Mouse (Mus musculus) right cerebral cortex, postnatal 4 days (tissue): ENCODE results near the gene Tlx2.

Experiments used
- DNase-seq: peaks from one replicate; pipeline ENCODE4 v3.0.0-alpha.2; 2022

Gene Tlx2

DNA sequence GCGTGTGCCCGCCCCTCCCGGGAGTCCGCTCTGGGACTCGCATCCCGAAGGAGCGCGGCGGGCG, at the start of gene Tlx2:
TSS of gene Tlx2 (minus strand) at position 47 of the 64 bp plus-strand sequence.
- no peak for DNase-seq

DNA sequence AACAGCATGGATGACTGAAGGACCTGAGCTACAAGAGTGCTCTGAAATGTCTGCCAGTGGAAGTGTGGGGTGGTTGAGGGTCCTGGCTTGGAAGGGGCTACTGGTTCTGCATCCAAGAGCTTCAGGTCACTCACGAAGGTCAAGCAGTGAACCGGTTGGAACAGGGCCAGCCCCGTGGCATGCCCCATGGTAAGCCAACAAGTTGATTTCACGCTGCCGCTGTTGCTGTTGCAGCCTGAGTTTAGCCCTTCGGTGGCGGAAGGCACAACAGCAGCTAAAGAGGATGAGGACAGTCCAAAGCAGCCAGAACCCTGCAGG, 49.6 kb upstream of the Tlx2 start:
- DNase-seq: no peak

DNA sequence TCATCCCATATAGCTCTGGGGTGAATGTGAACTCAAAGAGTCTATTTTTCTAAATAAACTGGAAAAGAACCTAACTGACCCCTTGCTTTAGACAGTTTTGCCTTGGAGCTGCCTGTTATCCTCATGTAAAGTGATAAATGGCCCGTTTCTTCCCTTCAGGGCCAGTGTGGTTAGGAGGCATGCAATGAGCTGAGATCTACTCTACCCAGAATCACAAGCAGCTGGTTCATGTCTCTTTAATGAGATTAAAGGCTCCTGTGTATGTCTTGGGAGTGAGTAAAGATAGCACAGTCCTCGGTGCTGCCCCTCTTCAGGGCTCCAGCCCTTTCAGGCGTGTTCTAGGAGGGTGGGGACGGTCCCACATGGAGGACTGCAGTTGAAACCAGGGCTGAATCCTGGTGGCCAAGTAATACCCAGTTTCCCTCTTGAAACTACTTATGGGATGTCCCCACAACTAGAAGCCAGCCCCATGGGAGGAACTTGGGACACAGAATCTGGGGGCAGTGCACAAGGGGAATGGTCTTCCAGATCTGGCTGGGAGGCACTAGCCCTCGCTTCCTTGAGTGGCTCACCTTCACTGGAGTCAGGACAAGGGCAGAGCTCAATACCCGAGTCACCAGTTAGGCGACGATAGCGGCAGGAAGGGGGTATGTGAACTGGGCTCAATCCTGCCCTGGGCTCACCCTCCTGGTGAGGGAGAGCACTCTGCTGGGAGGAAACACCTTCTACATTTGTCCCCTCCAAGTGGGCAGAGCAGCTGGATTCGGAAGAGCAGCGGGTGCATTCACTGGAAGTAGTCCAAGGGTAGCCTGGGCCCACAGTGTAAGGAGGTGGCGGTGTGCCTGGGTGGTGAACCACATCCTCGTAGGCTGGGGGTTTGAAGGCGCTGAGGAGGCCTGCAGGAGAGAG, 49.0 kb upstream of the Tlx2 start:
- no peak for DNase-seq

GRCm38 (mm10) chr6:83118369-83118768, 48.3 kb upstream of the Tlx2 start:
- DNase-seq: no peak

- DNase-seq: no peak
These were observed 47.5 kb upstream of the Tlx2 start for GRCm38 (mm10) chr6:83117616-83118015.

- no peak for DNase-seq
These were observed 47.0 kb upstream of the Tlx2 start for GRCm38 (mm10) chr6:83117165-83117438.

DNA sequence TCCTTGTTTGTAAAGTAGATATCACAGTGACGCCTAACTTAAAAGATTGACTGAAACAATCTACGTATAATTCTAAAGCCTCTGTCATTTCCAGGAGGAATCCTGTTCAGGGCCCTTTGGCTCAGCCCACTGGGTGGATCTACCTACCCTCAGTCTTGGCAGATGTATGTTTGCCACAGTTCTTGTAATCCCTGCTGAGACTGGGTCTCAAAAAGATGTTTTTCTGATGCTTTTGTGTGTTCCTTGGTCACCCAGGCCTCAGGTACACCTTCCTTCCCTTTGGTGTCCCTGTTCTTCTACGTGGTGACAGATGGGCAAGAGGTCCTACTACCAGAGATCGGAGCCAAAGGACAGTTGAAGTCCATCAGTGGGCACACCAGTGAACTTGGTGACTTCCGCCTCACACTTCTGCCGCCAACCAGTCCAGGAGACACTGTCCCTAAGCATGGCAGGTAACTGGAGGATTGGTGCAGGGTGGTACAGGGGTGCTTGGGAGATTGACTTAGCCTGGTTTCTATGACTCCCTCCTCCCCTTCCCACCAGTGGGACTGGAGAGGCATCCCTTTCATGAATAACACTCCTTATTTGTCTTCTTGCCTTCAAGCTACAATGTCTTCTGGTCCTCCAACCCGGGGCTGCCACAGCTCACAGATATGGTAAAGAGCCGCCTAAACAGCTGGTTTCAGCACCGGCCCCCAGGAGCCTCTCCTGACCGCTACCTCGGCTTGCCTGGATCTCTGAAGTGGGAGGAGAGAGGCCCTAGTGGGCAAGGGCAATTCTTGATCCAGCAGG, 46.5 kb upstream of the Tlx2 start:
- no peak for DNase-seq

DNA sequence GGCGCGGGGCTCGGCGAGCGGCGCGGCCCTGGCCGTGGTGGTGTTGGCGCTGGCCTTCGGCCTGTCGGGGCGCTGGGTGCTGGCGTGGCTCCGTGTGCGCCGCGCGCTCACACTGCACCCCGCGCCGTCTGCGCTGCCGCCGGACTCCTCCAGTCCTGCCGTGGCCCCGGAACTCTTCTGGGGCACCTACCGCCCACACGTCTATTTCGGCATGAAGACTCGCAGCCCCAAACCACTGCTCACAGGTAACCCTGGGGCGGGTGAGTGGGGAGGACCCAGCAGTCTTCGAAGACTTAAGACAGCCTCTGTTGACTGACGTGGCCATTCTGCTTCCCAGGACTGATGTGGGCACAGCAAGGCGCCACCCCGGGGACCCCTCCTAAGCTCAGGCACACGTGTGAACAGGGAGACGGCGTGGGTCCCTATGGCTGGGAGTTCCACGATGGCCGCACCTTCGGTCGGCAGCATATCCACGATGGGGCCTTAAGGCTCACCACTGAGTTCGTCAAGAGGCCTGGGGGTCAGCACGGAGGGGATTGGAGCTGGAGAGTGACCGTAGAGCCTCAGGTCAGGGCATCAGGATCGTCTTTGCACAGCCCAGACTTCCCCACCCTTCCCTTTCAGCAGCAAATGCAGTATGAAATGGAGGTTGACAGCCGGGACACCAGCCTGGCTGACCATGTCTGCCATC, 45.7 kb upstream of the Tlx2 start:
- DNase-seq: no peak

DNA sequence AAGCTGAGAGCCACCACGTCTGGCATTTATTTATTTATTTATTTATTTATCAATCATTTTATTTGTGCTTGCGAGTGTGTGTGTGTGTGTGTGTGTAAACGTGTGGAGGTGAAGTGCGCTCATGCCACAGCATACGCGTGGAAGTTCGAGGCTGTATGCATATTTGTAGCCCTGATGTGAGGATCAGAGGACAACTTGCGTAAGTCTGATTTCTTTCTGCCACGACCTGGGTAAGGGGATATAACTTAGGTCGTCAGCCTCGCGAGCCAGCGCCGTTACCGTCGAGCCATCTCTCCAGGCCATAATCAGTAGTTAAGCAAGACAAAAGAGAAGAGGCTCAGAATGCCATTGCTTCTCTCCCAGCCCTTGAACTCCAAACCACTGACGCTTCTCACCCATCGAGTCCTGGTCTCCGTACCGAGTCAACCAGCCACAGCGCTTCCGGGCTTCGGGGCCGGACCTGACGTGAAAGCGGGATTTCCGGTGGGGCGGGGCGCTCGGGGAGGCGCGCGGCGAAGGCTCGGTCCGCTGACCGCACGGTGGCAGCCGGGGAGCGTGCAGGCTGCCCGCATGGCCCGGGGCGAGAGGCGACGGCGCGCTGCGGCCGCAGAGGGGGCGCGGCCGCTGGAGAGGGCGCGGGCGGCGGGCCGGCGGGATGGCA, 45.0 kb upstream of the Tlx2 start, which contains the start of gene Mogs:
TSS of gene Mogs (plus strand) at position 486 of the 661 bp plus-strand sequence.
- peak; percentile 90 for DNase-seq

DNA sequence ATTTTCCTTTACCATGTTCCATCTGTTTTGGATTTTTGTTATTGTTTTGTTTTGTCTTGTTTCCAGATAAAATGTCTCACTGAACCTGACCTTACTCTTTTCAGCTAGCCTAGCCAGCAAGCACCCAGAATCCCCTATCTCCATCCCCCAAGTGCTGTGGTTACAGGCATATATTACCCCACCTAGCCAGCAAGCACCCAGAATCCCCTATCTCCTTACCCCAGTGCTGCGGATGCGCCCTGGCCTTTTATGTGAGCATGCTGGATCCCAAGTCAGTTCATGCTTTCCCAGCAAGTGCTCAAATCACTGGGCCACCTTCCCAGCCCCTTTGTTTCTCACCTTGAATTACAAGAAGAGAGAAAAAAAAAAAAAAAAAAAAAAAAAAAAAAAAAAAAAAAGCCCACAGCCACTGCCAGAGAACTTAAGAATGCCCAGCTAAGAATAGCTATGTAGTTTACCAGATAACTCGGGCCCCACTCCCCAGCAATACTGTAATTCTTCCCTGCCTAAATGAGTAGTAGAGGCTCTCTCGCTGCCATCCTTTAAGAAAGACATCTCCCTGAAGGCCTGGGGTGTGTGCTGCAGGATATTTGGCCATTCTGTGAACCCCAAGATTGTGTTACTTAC, 41.5 kb upstream of the Tlx2 start:
- no peak for DNase-seq

DNA sequence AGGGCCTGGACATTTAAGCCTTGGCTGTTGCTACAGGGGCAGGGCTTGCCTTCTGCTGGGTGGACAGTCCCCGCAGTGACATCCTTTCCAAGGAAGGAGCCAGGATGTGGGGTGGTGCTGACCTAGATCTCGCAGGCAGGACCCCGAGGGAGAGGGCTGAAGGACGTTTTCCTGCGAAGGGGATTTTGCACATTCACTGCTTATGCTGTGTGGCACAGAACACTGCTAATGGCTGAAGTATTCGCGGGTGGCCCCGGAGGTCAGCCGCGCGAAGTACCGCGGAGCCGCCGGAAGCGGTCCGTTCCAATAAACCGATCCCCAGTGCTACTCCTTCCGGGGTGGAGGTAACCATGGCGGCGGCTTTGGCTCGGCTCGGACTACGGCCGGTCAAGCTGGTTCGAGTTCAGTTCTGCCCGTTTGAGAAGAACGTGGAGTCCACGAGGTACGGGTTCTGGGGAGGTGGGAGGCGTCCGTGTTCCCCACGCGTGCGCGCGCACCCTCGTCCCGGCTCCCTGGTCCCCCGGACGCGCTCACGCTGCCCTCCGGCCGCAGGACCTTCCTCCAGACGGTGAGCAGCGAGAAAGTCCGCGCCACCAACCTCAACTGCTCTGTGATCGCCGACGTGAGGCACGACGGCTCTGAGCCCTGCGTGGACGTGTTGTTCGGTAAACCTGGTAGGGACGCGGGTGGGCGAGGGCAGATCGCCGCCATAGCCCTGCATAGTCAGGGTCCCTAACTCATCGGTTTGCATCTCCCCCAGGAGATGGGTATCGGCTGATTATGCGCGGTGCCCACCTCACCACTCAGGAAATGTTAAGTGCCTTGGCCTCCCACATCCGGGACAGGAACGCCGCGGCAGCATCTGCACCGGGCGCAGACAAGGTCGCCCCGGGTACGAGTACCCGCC, 38.9 kb upstream of the Tlx2 start, which contains the start of gene Mrpl53:
TSS of gene Mrpl53 (plus strand) at position 279 of the 907 bp plus-strand sequence.
- DNase-seq: peak; percentile 82

GRCm38 (mm10) chr6:83107566-83108400, 37.7 kb upstream of the Tlx2 start:
- peak; percentile 76 for DNase-seq

GRCm38 (mm10) chr6:83104158-83104557, 34.1 kb upstream of the Tlx2 start:
- no peak for DNase-seq

DNA sequence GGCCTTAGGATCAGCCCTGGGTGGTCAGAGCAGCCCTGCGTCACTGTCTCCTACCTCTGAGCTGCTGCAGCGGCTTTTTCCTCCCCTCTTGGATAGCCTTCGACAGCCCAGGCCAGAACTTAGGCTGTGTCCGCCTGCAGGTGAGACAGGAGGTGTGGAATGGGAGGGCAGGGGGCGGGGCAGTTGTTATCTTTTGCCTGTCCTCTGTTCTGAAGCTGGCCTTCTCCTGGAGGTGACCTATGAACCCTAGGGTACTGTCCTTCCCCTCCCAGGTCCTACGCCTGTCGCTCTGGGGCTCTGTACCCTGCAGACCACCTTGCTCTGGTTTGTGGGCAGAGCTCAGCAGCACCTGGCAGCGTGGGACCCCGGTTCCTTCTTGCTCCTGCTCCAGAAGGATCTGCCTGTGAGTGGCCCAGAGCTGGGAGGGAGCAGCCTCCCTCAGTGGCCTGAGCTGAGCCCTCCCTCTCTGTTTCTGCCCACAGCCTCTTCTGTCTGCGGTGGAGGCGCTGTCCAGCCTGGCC, 33.1 kb upstream of the Tlx2 start:
- DNase-seq: no peak

DNA sequence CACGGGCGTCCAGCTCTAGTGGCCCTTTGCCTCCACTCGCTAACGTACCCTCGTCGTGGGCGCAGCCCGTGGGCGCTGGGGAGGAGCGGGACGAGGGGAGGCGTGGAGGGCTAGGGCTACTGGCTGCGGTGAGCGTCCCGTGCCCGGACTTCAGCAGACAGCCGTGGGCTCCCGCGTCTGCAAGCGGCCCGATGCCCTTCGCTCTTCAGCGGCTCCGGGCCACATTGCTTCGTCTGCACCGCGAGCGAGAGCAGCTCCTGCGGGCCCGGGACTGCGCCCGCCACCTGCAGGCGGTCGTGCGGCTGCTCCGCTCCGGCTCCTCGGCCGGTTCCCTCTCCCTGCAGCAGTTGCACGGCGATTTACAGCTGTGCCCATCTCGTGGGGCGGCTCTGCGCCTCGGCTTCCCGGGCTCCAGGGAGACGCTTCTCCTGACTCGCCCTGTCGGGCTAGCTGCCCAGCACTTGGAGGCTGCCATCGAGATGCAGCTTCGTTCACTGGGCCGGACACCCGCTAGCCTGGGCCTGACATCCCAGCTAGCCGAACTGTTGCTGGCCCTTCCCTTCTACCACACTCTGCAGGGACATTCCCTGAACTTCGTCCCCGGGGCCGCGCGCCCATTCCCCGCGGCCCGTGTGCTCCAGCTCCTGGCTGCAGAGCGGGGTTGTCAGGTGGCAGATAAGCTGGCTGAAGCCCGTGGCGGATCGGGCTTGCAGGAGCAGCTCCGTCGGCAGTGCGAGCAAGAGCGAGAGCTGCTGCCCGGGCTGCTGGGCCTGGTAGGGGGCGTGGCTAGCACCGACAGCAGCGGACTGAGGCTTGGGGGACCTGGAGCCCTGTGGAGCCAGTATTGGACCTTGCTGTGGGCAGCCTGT, 31.8 kb upstream of the Tlx2 start:
- DNase-seq: peak; percentile 61

- DNase-seq: peak; percentile 79
These were observed 31.2 kb upstream of the Tlx2 start, which contains the start of the genes Ccdc142 and Gm42688 for GRCm38 (mm10) chr6:83101316-83101687. Gene Ccdc142, plus strand, starts transcription at chr6:83101601. Gene Gm42688, plus strand, starts transcription at chr6:83101617.

- DNase-seq: no peak
These were observed 28.3 kb upstream of the Tlx2 start for GRCm38 (mm10) chr6:83098411-83098810.

GRCm38 (mm10) chr6:83095968-83096367, 25.9 kb upstream of the Tlx2 start:
- DNase-seq: no peak

DNA sequence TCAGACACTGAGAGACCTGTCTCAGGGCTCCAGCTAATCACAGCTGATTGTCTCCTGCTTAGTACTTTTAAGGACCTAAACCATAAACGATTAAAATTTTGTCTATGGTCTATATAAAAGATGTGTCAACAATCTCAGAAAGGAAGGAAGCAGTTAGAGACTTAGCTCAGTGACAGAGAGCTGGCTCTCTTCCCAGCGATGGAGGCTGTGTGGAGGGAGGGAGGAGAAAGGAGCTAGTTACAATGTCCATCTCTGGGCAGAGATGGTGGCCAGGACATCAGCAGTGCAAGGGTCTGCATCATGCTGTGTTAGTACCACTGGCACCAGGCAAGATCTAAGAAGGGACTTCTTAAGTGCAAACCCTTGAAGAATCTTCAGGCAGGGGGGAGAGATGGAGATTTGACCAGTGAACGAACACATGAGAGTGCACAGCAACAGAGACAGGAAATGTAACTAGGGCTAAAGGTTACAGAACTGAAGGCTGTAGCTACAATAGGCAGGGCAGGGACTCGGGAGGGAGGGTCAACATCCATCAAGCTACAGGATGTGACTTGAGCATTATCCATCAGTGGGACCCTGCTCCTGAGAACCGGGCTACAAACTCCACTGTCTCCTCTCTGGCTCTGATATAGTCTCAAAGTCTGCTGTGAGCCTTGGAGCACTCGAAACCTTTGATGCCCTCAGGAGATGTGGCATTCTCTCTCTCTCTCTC, 22.5 kb upstream of the Tlx2 start:
- no peak for DNase-seq
